Mouse (Mus musculus): ENCODE results near the gene Gm5617.

GRCm38 (mm10) chr9:48447783-48448209, 47.4 kb upstream of the Gm5617 start:
- TF ChIP-seq CTCF (IDR thresholded peaks at IDR 0.05; ENCODE audit: low read depth) (peak; percentile 79), EP300 (IDR thresholded peaks at IDR 0.05; ENCODE audit: low read depth) (no peak)

Data from liver, embryonic 14.5 days (tissue).